Mouse (Mus musculus): Measurements from ENCODE around the gene Sp100. TPM values are rescaled to one million over a fixed set of nuclear protein-coding genes. Genes with fewer than 3 reads are reported as not detected.

Sp100 gene
- polyA plus RNA-seq, 1 experiment from 2014 or later = 0.48 TPM

- H3K9ac ChIP-seq = no peak overlapping the region
- H3K27me3 ChIP-seq (ENCODE audit: control insufficient read depth, insufficient read depth, low read length) = no peaks in the 10 kb centered on the region
- 58% methylated on average over 7 of the region's 7 CpGs for WGBS
- ATAC-seq (ENCODE audit: low FRiP score) (peak; percentile 54; the same call in 1 of the 2 replicates), DNase-seq (ENCODE audit: low spot score) (no peak)
- H3K9me3 ChIP-seq (ENCODE audit: control insufficient read depth, low read length) = no peaks in the 10 kb centered on the region
- H3K4me2 ChIP-seq (replicated peaks) = no peak overlapping the region
- no peaks in the 10 kb centered on the region for H3K36me3 ChIP-seq (replicated peaks; ENCODE audit: control insufficient read depth, insufficient read depth)
- H3K4me1 ChIP-seq (replicated peaks; ENCODE audit: control insufficient read depth, insufficient read depth, low read length) = 0 out of 2 replicates have a peak, but pooled peaks cover 4% of the 10 kb centered on the region
- H3K27ac ChIP-seq = no peak overlapping the region
- no peak overlapping the region for H3K4me3 ChIP-seq (replicated peaks; ENCODE audit: low read length)
Observed at GRCm38 (mm10) chr1:85716447-85717027, 66.7 kb downstream of the Sp100 start.

GRCm38 (mm10) chr1:85719049-85719448 is 69.3 kb downstream of the Sp100 start:
- WGBS = 83% methylated on average over 4 of the region's 4 CpGs
- Histone ChIP-seq H3K27ac (no peak overlapping the region), H3K4me1 (replicated peaks; ENCODE audit: control insufficient read depth, insufficient read depth, low read length) (0 out of 2 replicates have a peak, but pooled peaks cover 4% of the 10 kb centered on the region), H3K9me3 (ENCODE audit: control insufficient read depth, low read length) (no peaks in the 10 kb centered on the region), H3K4me2 (replicated peaks) (no peak overlapping the region), H3K27me3 (ENCODE audit: control insufficient read depth, insufficient read depth, low read length) (no peaks in the 10 kb centered on the region), H3K9ac (no peak overlapping the region), H3K4me3 (replicated peaks; ENCODE audit: low read length) (no peak overlapping the region), H3K36me3 (replicated peaks; ENCODE audit: control insufficient read depth, insufficient read depth) (no peaks in the 10 kb centered on the region)
- ATAC-seq (ENCODE audit: low FRiP score) (no peak), DNase-seq (ENCODE audit: low spot score) (no peak)

DNA sequence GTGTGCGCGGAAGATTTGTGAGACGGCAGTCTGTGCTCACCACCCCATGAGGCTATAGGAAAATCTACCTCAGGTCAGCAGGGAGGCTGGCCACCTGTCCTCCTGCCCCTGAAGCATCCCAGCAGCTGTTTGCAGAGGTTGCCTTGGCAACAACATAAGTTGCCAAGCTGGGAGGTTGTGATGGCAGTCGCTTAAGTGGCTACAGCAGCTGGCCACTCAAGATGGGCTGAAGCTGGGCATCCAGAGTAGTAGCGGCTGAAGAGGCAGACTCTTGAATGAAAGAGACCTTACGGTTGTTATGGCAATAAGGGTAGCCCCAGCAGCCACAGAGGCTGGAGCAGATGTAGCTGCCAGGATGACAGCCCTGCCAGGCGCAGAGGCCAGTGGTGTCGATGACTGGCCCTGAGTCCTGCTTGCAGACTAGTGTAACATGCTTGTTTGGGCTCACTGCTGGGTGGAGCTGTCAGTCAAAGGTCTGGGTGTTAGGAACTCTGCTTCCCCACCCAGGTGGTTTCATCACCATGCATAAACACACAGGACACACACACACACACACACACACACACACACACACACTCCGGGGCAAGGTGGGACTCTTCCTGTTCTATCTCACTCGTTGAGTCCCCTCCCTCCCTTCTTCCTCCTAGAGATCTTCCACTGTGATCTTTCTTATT is 70.6 kb downstream of the Sp100 start:
- H3K27me3 ChIP-seq (ENCODE audit: control insufficient read depth, insufficient read depth, low read length) = no peaks in the 10 kb centered on the region
- WGBS = 42% methylated on average over 10 of the region's 10 CpGs
- H3K4me1 ChIP-seq (replicated peaks; ENCODE audit: control insufficient read depth, insufficient read depth, low read length) = 0 out of 2 replicates have a peak, but pooled peaks cover 4% of the 10 kb centered on the region
- no peaks in the 10 kb centered on the region for H3K36me3 ChIP-seq (replicated peaks; ENCODE audit: control insufficient read depth, insufficient read depth)
- no peaks in the 10 kb centered on the region for H3K9me3 ChIP-seq (ENCODE audit: control insufficient read depth, low read length)
- H3K4me2 ChIP-seq (replicated peaks) = no peak overlapping the region
- no peak overlapping the region for H3K4me3 ChIP-seq (replicated peaks; ENCODE audit: low read length)
- 0 out of 2 replicates have a peak overlapping the region, but pooled peaks have one; percentile 11 for H3K9ac ChIP-seq
- ATAC-seq (ENCODE audit: low FRiP score) (peak; percentile 73), DNase-seq (ENCODE audit: low spot score) (peak; percentile 63)
- H3K27ac ChIP-seq = 0 out of 2 replicates have a peak overlapping the region, but pooled peaks have one; percentile 32

GRCm38 (mm10) chr1:85730471-85730870 is 80.7 kb downstream of the Sp100 start:
- H3K27ac ChIP-seq = no peak overlapping the region
- no peaks in the 10 kb centered on the region for H3K36me3 ChIP-seq (replicated peaks; ENCODE audit: control insufficient read depth, insufficient read depth)
- H3K9ac ChIP-seq = no peak overlapping the region
- WGBS = 89% methylated on average over 6 of the region's 6 CpGs
- no peak overlapping the region for H3K4me3 ChIP-seq (replicated peaks; ENCODE audit: low read length)
- DNase-seq (ENCODE audit: low spot score) (no peak), ATAC-seq (ENCODE audit: low FRiP score) (no peak)
- no peak overlapping the region for H3K4me2 ChIP-seq (replicated peaks)
- H3K9me3 ChIP-seq (ENCODE audit: control insufficient read depth, low read length) = no peaks in the 10 kb centered on the region
- H3K27me3 ChIP-seq (ENCODE audit: control insufficient read depth, insufficient read depth, low read length) = no peaks in the 10 kb centered on the region
- no peaks in the 10 kb centered on the region for H3K4me1 ChIP-seq (replicated peaks; ENCODE audit: control insufficient read depth, insufficient read depth, low read length)

DNA sequence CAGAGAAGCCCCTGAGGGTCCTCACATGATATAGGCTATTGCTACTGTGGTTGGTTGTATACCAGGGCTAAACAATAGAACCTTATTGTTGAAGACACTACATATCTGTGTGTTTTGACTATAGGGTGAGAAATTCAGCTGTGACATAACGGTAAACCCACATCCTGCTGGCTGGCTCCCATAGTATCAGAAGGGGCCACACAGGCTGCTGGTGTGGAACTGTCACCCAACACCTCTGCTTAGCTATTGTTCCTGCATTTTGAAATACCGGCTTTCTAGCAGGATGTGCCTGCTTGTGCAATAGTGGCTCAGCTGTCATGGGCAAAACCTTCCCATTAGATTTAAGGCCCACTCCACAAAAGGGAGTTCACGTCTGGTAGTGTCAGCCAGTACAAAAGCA is 82.8 kb downstream of the Sp100 start:
- H3K4me3 ChIP-seq (replicated peaks; ENCODE audit: low read length) = no peak overlapping the region
- H3K9me3 ChIP-seq (ENCODE audit: control insufficient read depth, low read length) = no peaks in the 10 kb centered on the region
- 77% methylated on average over 3 of the region's 3 CpGs for WGBS
- H3K9ac ChIP-seq = no peak overlapping the region
- H3K4me1 ChIP-seq (replicated peaks; ENCODE audit: control insufficient read depth, insufficient read depth, low read length) = no peaks in the 10 kb centered on the region
- no peaks in the 10 kb centered on the region for H3K36me3 ChIP-seq (replicated peaks; ENCODE audit: control insufficient read depth, insufficient read depth)
- no peak for ATAC-seq (ENCODE audit: low FRiP score)
- H3K4me2 ChIP-seq (replicated peaks) = no peak overlapping the region
- H3K27me3 ChIP-seq (ENCODE audit: control insufficient read depth, insufficient read depth, low read length) = no peaks in the 10 kb centered on the region
- no peak overlapping the region for H3K27ac ChIP-seq
- no peak for DNase-seq (ENCODE audit: low spot score)

DNA sequence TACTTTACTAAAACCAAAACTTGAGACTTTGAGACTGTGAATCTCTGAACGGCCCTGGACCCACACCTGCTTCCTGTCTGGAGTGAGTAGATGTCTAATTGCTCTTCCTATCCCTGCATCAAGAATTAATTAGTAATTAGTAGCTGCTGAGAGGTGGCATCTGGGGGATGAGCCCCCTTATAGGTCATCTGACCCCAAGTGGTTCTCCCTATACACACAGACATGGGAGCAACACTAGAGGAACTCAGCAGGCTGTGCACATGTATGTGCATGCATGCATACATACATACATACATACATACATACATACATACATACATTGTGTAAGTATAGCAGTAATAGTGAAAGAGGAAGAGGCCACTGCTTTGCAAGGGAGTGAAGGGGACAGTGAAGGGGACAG is 84.7 kb downstream of the Sp100 start:
- WGBS = 88% methylated on average over 1 of the region's 1 CpGs
- Histone ChIP-seq H3K27me3 (ENCODE audit: control insufficient read depth, insufficient read depth, low read length) (no peaks in the 10 kb centered on the region), H3K27ac (no peak overlapping the region)

DNA sequence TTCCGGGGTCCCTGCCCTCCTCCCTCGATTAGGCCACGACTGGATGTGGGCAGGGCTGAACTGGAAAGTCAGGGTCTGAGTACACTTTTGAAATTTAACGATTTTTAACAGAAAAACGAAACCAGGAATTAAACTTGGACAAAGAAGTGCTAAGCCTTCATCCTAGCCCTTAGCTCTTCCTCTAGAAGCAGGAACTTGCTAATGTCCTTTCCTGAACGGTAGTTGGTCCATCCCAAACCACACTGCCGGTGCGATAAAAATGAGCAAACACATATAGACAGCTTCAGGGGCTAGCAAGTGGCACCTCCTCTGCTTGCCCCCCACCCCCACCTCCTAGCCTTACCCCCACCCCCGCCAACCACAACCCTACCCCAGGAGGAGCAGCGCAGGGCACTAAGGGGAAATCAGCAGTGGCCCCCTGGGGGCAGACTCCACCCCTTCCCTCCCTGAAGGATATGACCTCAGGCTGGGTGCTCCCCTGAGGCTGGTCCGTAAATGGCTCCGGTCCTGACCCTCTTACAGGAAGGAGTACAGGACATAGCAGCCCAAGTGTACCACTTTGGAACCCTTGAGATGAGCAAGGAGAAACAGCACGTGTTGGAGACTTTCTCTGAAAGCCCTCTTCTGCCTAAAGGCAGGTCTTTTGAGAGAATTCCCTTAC is 85.8 kb downstream of the Sp100 start:
- 78% methylated on average over 12 of the region's 13 CpGs for WGBS
- peak; percentile 48; the same call in 1 of the 2 replicates for ATAC-seq (ENCODE audit: low FRiP score)
- no peak overlapping the region for H3K27ac ChIP-seq

More for the DNA sequence above, 84.7 kb downstream of the Sp100 start:
- Histone ChIP-seq H3K4me1 (replicated peaks; ENCODE audit: control insufficient read depth, insufficient read depth, low read length) (no peaks in the 10 kb centered on the region), H3K9me3 (ENCODE audit: control insufficient read depth, low read length) (no peaks in the 10 kb centered on the region), H3K4me3 (replicated peaks; ENCODE audit: low read length) (no peak overlapping the region), H3K36me3 (replicated peaks; ENCODE audit: control insufficient read depth, insufficient read depth) (no peaks in the 10 kb centered on the region), H3K4me2 (replicated peaks) (no peak overlapping the region), H3K9ac (no peak overlapping the region)
- no peak for ATAC-seq (ENCODE audit: low FRiP score)
- no peak for DNase-seq (ENCODE audit: low spot score)

GRCm38 (mm10) chr1:85736355-85737184 is 86.8 kb downstream of the Sp100 start:
- 37% methylated on average over 18 of the region's 18 CpGs for WGBS
- DNase-seq (ENCODE audit: low spot score) (peak; percentile 84), ATAC-seq (ENCODE audit: low FRiP score) (peak; percentile 62)
- Histone ChIP-seq H3K36me3 (replicated peaks; ENCODE audit: control insufficient read depth, insufficient read depth) (no peaks in the 10 kb centered on the region), H3K9ac (no peak overlapping the region), H3K4me3 (replicated peaks; ENCODE audit: low read length) (no peak overlapping the region; the same call in 1 of the 2 replicates), H3K4me2 (replicated peaks) (peak overlapping the region; percentile 30), H3K9me3 (ENCODE audit: control insufficient read depth, low read length) (no peaks in the 10 kb centered on the region), H3K27me3 (ENCODE audit: control insufficient read depth, insufficient read depth, low read length) (no peaks in the 10 kb centered on the region), H3K27ac (no peak overlapping the region), H3K4me1 (replicated peaks; ENCODE audit: control insufficient read depth, insufficient read depth, low read length) (no peaks in the 10 kb centered on the region)

More for the DNA sequence above, 85.8 kb downstream of the Sp100 start:
- no peak for DNase-seq (ENCODE audit: low spot score)
- Histone ChIP-seq H3K36me3 (replicated peaks; ENCODE audit: control insufficient read depth, insufficient read depth) (no peaks in the 10 kb centered on the region), H3K27me3 (ENCODE audit: control insufficient read depth, insufficient read depth, low read length) (no peaks in the 10 kb centered on the region), H3K4me2 (replicated peaks) (no peak overlapping the region), H3K9me3 (ENCODE audit: control insufficient read depth, low read length) (no peaks in the 10 kb centered on the region), H3K4me1 (replicated peaks; ENCODE audit: control insufficient read depth, insufficient read depth, low read length) (no peaks in the 10 kb centered on the region), H3K9ac (no peak overlapping the region), H3K4me3 (replicated peaks; ENCODE audit: low read length) (no peak overlapping the region)

DNA sequence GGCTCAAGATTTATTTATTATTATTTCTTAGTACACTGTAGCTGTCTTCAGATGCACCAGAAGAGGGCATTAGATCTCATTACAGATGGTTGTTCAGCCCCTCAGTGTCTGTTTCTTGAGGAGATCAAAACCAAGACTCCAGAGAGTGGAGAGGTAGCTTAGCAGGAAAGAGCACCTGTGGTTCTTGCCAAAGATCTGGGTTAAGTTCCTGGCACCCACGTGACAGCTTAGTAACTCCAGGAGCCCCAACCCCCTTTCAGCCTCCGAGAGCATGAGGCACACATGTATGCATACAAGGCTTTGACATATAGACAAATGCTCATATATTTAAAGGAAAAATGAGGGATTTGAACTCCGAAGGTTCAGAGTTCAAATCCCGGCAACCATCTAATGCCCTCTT is 89.2 kb downstream of the Sp100 start:
- ATAC-seq (ENCODE audit: low FRiP score) (no peak), DNase-seq (ENCODE audit: low spot score) (no peak)
- Histone ChIP-seq H3K36me3 (replicated peaks; ENCODE audit: control insufficient read depth, insufficient read depth) (no peaks in the 10 kb centered on the region), H3K27ac (no peak overlapping the region), H3K9me3 (ENCODE audit: control insufficient read depth, low read length) (no peaks in the 10 kb centered on the region), H3K4me1 (replicated peaks; ENCODE audit: control insufficient read depth, insufficient read depth, low read length) (no peaks in the 10 kb centered on the region), H3K4me3 (replicated peaks; ENCODE audit: low read length) (no peak overlapping the region), H3K9ac (no peak overlapping the region), H3K4me2 (replicated peaks) (no peak overlapping the region), H3K27me3 (ENCODE audit: control insufficient read depth, insufficient read depth, low read length) (no peaks in the 10 kb centered on the region)
- WGBS = 95% methylated on average over 4 of the region's 4 CpGs
